In genomic region chr11:66527343-66527742, GRCm38 (mm10) we compare ENCODE assay signal across 12 mouse cellular contexts. TPM values are rescaled to one million over a fixed set of nuclear protein-coding genes. Genes with fewer than 3 reads are reported as not detected.
A peak's percentile ranks its signal among the peaks of the same experiment; 100 is the strongest.
DNase-seq lines count a peak whose midpoint lies in the region; ATAC-seq lines count a peak whose summit lies in the region.
"Had no signal": no experiment of that assay in that cellular context is flagged by ENCODE, and none has a peak within 500 bp of the region (broad histone marks: within the 10 kb centered on the region; RNA-seq: fewer than 3 reads in every experiment).

No protein-coding gene starts in this region.

- under 1% methylated on average over 5 of the region's 5 CpGs for whole genome bisulfite sequencing in heart, embryonic 12.5 days
- under 1% methylated on average over 5 of the region's 5 CpGs for WGBS in neural tube, embryonic 11.5 days
- 2% methylated on average over 5 of the region's 5 CpGs for WGBS in hindbrain, embryonic 13.5 days

- no peak; the same call in 1 of the 2 replicates for ATAC-seq in heart, embryonic 12.5 days (ENCODE audit: insufficient number of reproducible peaks, low FRiP score)
- no peak for ATAC-seq in neural tube, embryonic 11.5 days (ENCODE audit: insufficient read depth, low FRiP score, low TSS enrichment)
- ATAC-seq in hindbrain, embryonic 13.5 days (ENCODE audit: low FRiP score) = no peak

- H3K9ac ChIP-seq in heart, embryonic 12.5 days = no peak overlapping the region
- H3K9ac ChIP-seq in neural tube, embryonic 11.5 days (ENCODE audit: low read length) = no peak overlapping the region
- H3K9ac ChIP-seq in hindbrain, embryonic 13.5 days = no peak overlapping the region
- H3K9ac ChIP-seq: liver, embryonic 13.5 days had no signal

- no peak for DNase-seq in heart, adult 11 months
- peak; percentile 30 for DNase-seq in neural tube, embryonic 11.5 days (ENCODE audit: low spot score)
- DNase-seq in neural tube, embryonic 10.5 days (ENCODE audit: extremely low spot score, low spot score) = no peak
- DNase-seq in retina, postnatal 1 day = peak; percentile 51
- DNase-seq in T-cell, adult 2 months (ENCODE audit: low spot score) = no peak
- DNase-seq in adrenal gland, adult 18-20 months (ENCODE audit: low spot score in 2 of 2) = no peak
- DNase-seq: B cell, adult 2 months; gastrocnemius, postnatal 10 days; liver, embryonic 13.5 days had no signal

- peaks cover 19% of the 10 kb centered on the region for H3K4me1 ChIP-seq in heart, embryonic 12.5 days (replicated peaks)
- no peaks in the 10 kb centered on the region for H3K4me1 ChIP-seq in neural tube, embryonic 11.5 days (ENCODE audit: control insufficient read depth, insufficient read depth, low read length)
- H3K4me1 ChIP-seq in hindbrain, embryonic 13.5 days (replicated peaks) = peaks cover 44% of the 10 kb centered on the region
- H3K4me1 ChIP-seq: liver, embryonic 13.5 days had no signal

- H3K9me3 ChIP-seq in heart, embryonic 12.5 days (replicated peaks) = no peaks in the 10 kb centered on the region
- H3K9me3 ChIP-seq in neural tube, embryonic 11.5 days (ENCODE audit: control insufficient read depth, low read length) = no peaks in the 10 kb centered on the region
- H3K9me3 ChIP-seq in hindbrain, embryonic 13.5 days = no peaks in the 10 kb centered on the region
- H3K9me3 ChIP-seq: liver, embryonic 13.5 days had no signal

- H3K27ac ChIP-seq in heart, embryonic 12.5 days (ENCODE audit: poor library complexity, severe bottlenecking) = no peak overlapping the region
- H3K27ac ChIP-seq in neural tube, embryonic 11.5 days (ENCODE audit: low read depth, low read length) = no peak overlapping the region
- no peak overlapping the region for H3K27ac ChIP-seq in hindbrain, embryonic 13.5 days
- H3K27ac ChIP-seq: liver, embryonic 13.5 days had no signal

- no peak overlapping the region for H3K4me3 ChIP-seq in heart, embryonic 12.5 days
- H3K4me3 ChIP-seq in neural tube, embryonic 11.5 days (ENCODE audit: low read depth, low read length) = no peak overlapping the region
- 0 out of 2 replicates have a peak overlapping the region, but pooled peaks have one; percentile 7 for H3K4me3 ChIP-seq in hindbrain, embryonic 13.5 days

- peaks cover 74% of the 10 kb centered on the region for H3K27me3 ChIP-seq in heart, embryonic 12.5 days (replicated peaks)
- peaks cover 39% of the 10 kb centered on the region for H3K27me3 ChIP-seq in neural tube, embryonic 11.5 days (ENCODE audit: control insufficient read depth, insufficient read depth, low read length)
- H3K27me3 ChIP-seq in hindbrain, embryonic 13.5 days = peaks cover 65% of the 10 kb centered on the region

- no peaks in the 10 kb centered on the region for H3K36me3 ChIP-seq in heart, embryonic 12.5 days
- no peaks in the 10 kb centered on the region for H3K36me3 ChIP-seq in neural tube, embryonic 11.5 days (ENCODE audit: control insufficient read depth, insufficient read depth, low read length)
- no peaks in the 10 kb centered on the region for H3K36me3 ChIP-seq in hindbrain, embryonic 13.5 days
- H3K36me3 ChIP-seq: liver, embryonic 13.5 days had no signal

- H3K4me2 ChIP-seq in heart, embryonic 12.5 days = peak overlapping the region; percentile 96
- peak overlapping the region; percentile 93 for H3K4me2 ChIP-seq in neural tube, embryonic 11.5 days (ENCODE audit: low read depth)
- peak overlapping the region; percentile 30 for H3K4me2 ChIP-seq in hindbrain, embryonic 13.5 days

RNA-seq across cellular contexts. Expression of gene Shisa6, which starts 1.6 kb away (rescaled TPM):
- polyA plus RNA-seq in heart, embryonic 12.5 days (2016; fragmentation: Nextera tagmentation; extraction: Ambion mirVana) = 0.28 TPM in 2 replicates
- polyA plus RNA-seq in neural tube, embryonic 11.5 days (2014; fragmentation: Nextera tagmentation; extraction: Ambion mirVana) = 0.70 and 1.5 TPM in 2 replicates
- 3.1 and 4.0 TPM in 2 replicates for polyA plus RNA-seq in hindbrain, embryonic 13.5 days (2015; fragmentation: Nextera tagmentation; extraction: Ambion mirVana)
- under 1 TPM; 0.43 to 0.74 TPM for total RNA-seq in adrenal gland, adult 18-20 months (2021)
- total RNA-seq: common myeloid progenitor, adult 5-6 weeks had no signal
- polyA plus RNA-seq: liver, embryonic 13.5 days had no signal

Comparison
In these comparisons a context has a peak if more than half of its experiments do, and no peak if none do; other contexts are left out.
1. DNase-seq: peak in neural tube, embryonic 11.5 days (single experiment) and retina, postnatal 1 day (single experiment); none in heart, adult 11 months (single experiment), neural tube, embryonic 10.5 days (single experiment), T-cell, adult 2 months (single experiment) and adrenal gland, adult 18-20 months (0 of 2).
2. H3K4me2 ChIP-seq: peak in every context shown above with its lines; median percentile 96 in heart, embryonic 12.5 days; 93 in neural tube, embryonic 11.5 days; 30 in hindbrain, embryonic 13.5 days.